In the genomic region with DNA sequence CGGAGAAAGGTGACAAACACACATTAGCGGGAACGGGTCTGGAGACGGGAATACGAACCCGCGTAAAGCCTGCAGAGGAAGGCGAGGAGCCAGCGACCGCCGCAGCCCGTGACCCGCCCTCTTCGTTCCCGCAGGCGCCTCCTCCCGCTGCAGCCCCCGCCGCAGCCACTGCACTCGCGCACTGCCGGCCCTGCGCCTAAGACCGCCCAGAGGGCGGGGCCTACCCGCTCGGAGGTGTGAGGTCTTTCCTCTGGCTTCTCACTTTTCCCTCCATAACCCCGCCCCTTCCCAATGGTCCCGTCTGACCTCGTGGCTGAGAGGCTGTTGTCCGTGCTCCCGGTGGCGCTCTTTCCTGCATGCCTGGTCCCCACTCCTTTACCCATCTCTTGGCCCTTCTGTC, we compare ENCODE assay signal across 8 mouse cellular contexts. TPM values are rescaled to one million over a fixed set of nuclear protein-coding genes. Genes with fewer than 3 reads are reported as not detected.
A peak's percentile ranks its signal among the peaks of the same experiment; 100 is the strongest.
DNase-seq lines count a peak whose midpoint lies in the region; ATAC-seq and TF ChIP-seq lines count a peak whose summit lies in the region.

No protein-coding gene starts in this region.

- 0% methylated on average over 33 of the region's 33 CpGs for WGBS in embryonic facial prominence, embryonic 13.5 days
- under 1% methylated on average over 33 of the region's 33 CpGs for WGBS in heart, embryonic 15.5 days
- WGBS in liver, embryonic 15.5 days (ENCODE audit: insufficient replicate concordance), result 2% methylated on average over 33 of the region's 33 CpGs
- WGBS in neural tube, embryonic 12.5 days, result under 1% methylated on average over 32 of the region's 33 CpGs
- WGBS in thymus, adult 2 months, result 2% methylated on average over 33 of the region's 33 CpGs

- TF ChIP-seq CTCF in thymus, adult 2 months (IDR thresholded peaks at IDR 0.05; ENCODE audit: borderline replicate concordance, control insufficient read depth, extremely low read depth, insufficient read depth, low read length, poor library complexity), result no peak

- no peak overlapping the region for H3K27ac ChIP-seq in embryonic facial prominence, embryonic 13.5 days
- no peak overlapping the region for H3K27ac ChIP-seq in heart, embryonic 15.5 days
- H3K27ac ChIP-seq in liver, embryonic 15.5 days (replicated peaks), result no peak overlapping the region
- no peak overlapping the region for H3K27ac ChIP-seq in neural tube, embryonic 12.5 days
- H3K27ac ChIP-seq in thymus, adult 2 months (ENCODE audit: control insufficient read depth, insufficient read depth, low read length), result no peak overlapping the region

- H3K36me3 ChIP-seq in embryonic facial prominence, embryonic 13.5 days, result no peaks in the 10 kb centered on the region
- H3K36me3 ChIP-seq in heart, embryonic 15.5 days, result no peaks in the 10 kb centered on the region
- no peaks in the 10 kb centered on the region for H3K36me3 ChIP-seq in liver, embryonic 15.5 days (replicated peaks)
- H3K36me3 ChIP-seq in neural tube, embryonic 12.5 days, result no peaks in the 10 kb centered on the region
- no peaks in the 10 kb centered on the region for H3K36me3 ChIP-seq in thymus, adult 2 months (ENCODE audit: control insufficient read depth, insufficient read depth, low read length)

- peak overlapping the region; percentile 99 for H3K4me2 ChIP-seq in embryonic facial prominence, embryonic 13.5 days
- H3K4me2 ChIP-seq in heart, embryonic 15.5 days, result peak overlapping the region; percentile 94
- peak overlapping the region; percentile 58 for H3K4me2 ChIP-seq in liver, embryonic 15.5 days
- H3K4me2 ChIP-seq in neural tube, embryonic 12.5 days (replicated peaks), result peak overlapping the region; percentile 99

- H3K27me3 ChIP-seq in embryonic facial prominence, embryonic 13.5 days, result peaks cover 87% of the 10 kb centered on the region
- peaks cover 100% of the 10 kb centered on the region for H3K27me3 ChIP-seq in heart, embryonic 15.5 days
- H3K27me3 ChIP-seq in liver, embryonic 15.5 days, result peaks cover 100% of the 10 kb centered on the region
- H3K27me3 ChIP-seq in neural tube, embryonic 12.5 days (replicated peaks), result peaks cover 50% of the 10 kb centered on the region
- peaks cover 37% of the 10 kb centered on the region for H3K27me3 ChIP-seq in thymus, adult 2 months (ENCODE audit: control insufficient read depth, insufficient read depth, low read length)

- H3K4me3 ChIP-seq in embryonic facial prominence, embryonic 13.5 days, result peak overlapping the region; percentile 62
- peak overlapping the region; percentile 43 for H3K4me3 ChIP-seq in heart, embryonic 15.5 days
- peak overlapping the region; percentile 42 for H3K4me3 ChIP-seq in liver, embryonic 15.5 days (replicated peaks)
- H3K4me3 ChIP-seq in neural tube, embryonic 12.5 days, result peak overlapping the region; percentile 38
- H3K4me3 ChIP-seq in thymus, adult 2 months (ENCODE audit: control insufficient read depth, insufficient read depth, low read length), result peak overlapping the region; percentile 36; the same call in 1 of the 2 replicates

- no peaks in the 10 kb centered on the region for H3K9me3 ChIP-seq in embryonic facial prominence, embryonic 13.5 days
- no peaks in the 10 kb centered on the region for H3K9me3 ChIP-seq in heart, embryonic 15.5 days (replicated peaks)
- no peaks in the 10 kb centered on the region for H3K9me3 ChIP-seq in liver, embryonic 15.5 days (replicated peaks)
- no peaks in the 10 kb centered on the region for H3K9me3 ChIP-seq in neural tube, embryonic 12.5 days

- DNase-seq in CD4-positive, CD25-positive, alpha-beta regulatory T cell, adult 2 months (ENCODE audit: low read depth, low spot score), result peak; percentile 58
- peak; percentile 67 for DNase-seq in adrenal gland, postnatal 25 days
- DNase-seq in kidney, postnatal 14 days, result peak; percentile 92
- peak; percentile 29 for DNase-seq in thymus, adult 2 months

- 0 out of 2 replicates have a peak, but pooled peaks have one; percentile 12 for ATAC-seq in embryonic facial prominence, embryonic 13.5 days (ENCODE audit: insufficient number of reproducible peaks, insufficient read depth, low FRiP score, low TSS enrichment, low read depth)
- peak; percentile 29; the same call in 1 of the 2 replicates for ATAC-seq in heart, embryonic 15.5 days (replicated peaks; ENCODE audit: insufficient number of reproducible peaks, insufficient read depth, low FRiP score, low read depth)
- ATAC-seq in liver, embryonic 15.5 days (ENCODE audit: insufficient read depth), result no peak
- peak; percentile 8; the same call in 1 of the 2 replicates for ATAC-seq in neural tube, embryonic 12.5 days (ENCODE audit: low FRiP score, low read depth)

- TF ChIP-seq POLR2A in thymus, adult 2 months (IDR thresholded peaks at IDR 0.05; ENCODE audit: control insufficient read depth, extremely low read depth, insufficient read depth, low read length, poor library complexity), result no peak

- peak overlapping the region; percentile 61 for H3K9ac ChIP-seq in embryonic facial prominence, embryonic 13.5 days
- H3K9ac ChIP-seq in heart, embryonic 15.5 days, result no peak overlapping the region; the same call in 1 of the 2 replicates
- no peak overlapping the region for H3K9ac ChIP-seq in liver, embryonic 15.5 days
- H3K9ac ChIP-seq in neural tube, embryonic 12.5 days, result peak overlapping the region; percentile 52

- peaks cover 61% of the 10 kb centered on the region for H3K4me1 ChIP-seq in embryonic facial prominence, embryonic 13.5 days
- H3K4me1 ChIP-seq in heart, embryonic 15.5 days (replicated peaks), result peaks cover 35% of the 10 kb centered on the region
- H3K4me1 ChIP-seq in liver, embryonic 15.5 days (replicated peaks), result peaks cover 25% of the 10 kb centered on the region
- H3K4me1 ChIP-seq in neural tube, embryonic 12.5 days, result peaks cover 62% of the 10 kb centered on the region
- H3K4me1 ChIP-seq in thymus, adult 2 months (replicated peaks; ENCODE audit: control insufficient read depth, insufficient read depth, low read length), result peaks cover 16% of the 10 kb centered on the region

RNA-seq across cellular contexts. Expression of a gene that starts 1.3 kb away (rescaled TPM):
- total RNA-seq in adrenal gland, postnatal 25 days (2021), result 5.9 and 6.0 TPM in 2 replicates
- polyA plus RNA-seq in embryonic facial prominence, embryonic 13.5 days (2015; fragmentation: Nextera tagmentation; extraction: Ambion mirVana), result 0.72 and 1.8 TPM in 2 replicates
- polyA plus RNA-seq in heart, embryonic 15.5 days (2015; fragmentation: Nextera tagmentation; extraction: Ambion mirVana), result 0.11 and 0.37 TPM in 2 replicates
- 0.05 TPM in 2 replicates for polyA plus RNA-seq in liver, embryonic 15.5 days (2015; fragmentation: Nextera tagmentation; extraction: Ambion mirVana)
- polyA plus RNA-seq in neural tube, embryonic 12.5 days (2016; fragmentation: Nextera tagmentation; extraction: Ambion mirVana), result 2.6 and 3.7 TPM in 2 replicates
- 0.82 and 1.0 TPM in 2 replicates for polyA plus RNA-seq in thymus, adult 2 months (2012; rRNA removed)

RNA-seq across cellular contexts. Expression of a gene that starts 17.0 kb away (rescaled TPM):
- 0.88 TPM in 1 of 2 replicates, not detected in the other for total RNA-seq in adrenal gland, postnatal 25 days (2021)
- 1.1 and 1.8 TPM in 2 replicates for polyA plus RNA-seq in embryonic facial prominence, embryonic 13.5 days (2015; fragmentation: Nextera tagmentation; extraction: Ambion mirVana)
- polyA plus RNA-seq in heart, embryonic 15.5 days (2015; fragmentation: Nextera tagmentation; extraction: Ambion mirVana), result 1.7 and 5.7 TPM in 2 replicates
- 13.8 and 14.2 TPM in 2 replicates for polyA plus RNA-seq in liver, embryonic 15.5 days (2015; fragmentation: Nextera tagmentation; extraction: Ambion mirVana)
- polyA plus RNA-seq in neural tube, embryonic 12.5 days (2016; fragmentation: Nextera tagmentation; extraction: Ambion mirVana), result 0.74 and 1.5 TPM in 2 replicates
- 28.0 and 32.0 TPM in 2 replicates for polyA plus RNA-seq in thymus, adult 2 months (2012; rRNA removed)

RNA-seq across cellular contexts. Expression of a gene that starts 35.4 kb away (rescaled TPM):
- 133 and 140 TPM in 2 replicates for total RNA-seq in adrenal gland, postnatal 25 days (2021)
- polyA plus RNA-seq in embryonic facial prominence, embryonic 13.5 days (2015; fragmentation: Nextera tagmentation; extraction: Ambion mirVana), result 72.3 and 80.1 TPM in 2 replicates
- 53.2 and 64.6 TPM in 2 replicates for polyA plus RNA-seq in heart, embryonic 15.5 days (2015; fragmentation: Nextera tagmentation; extraction: Ambion mirVana)
- 45.9 and 47.1 TPM in 2 replicates for polyA plus RNA-seq in liver, embryonic 15.5 days (2015; fragmentation: Nextera tagmentation; extraction: Ambion mirVana)
- 69.5 and 71.2 TPM in 2 replicates for polyA plus RNA-seq in neural tube, embryonic 12.5 days (2016; fragmentation: Nextera tagmentation; extraction: Ambion mirVana)
- 302 and 308 TPM in 2 replicates for polyA plus RNA-seq in thymus, adult 2 months (2012; rRNA removed)

RNA-seq across cellular contexts. Expression of a gene that starts 40.5 kb away (rescaled TPM):
- total RNA-seq in adrenal gland, postnatal 25 days (2021), result 14.2 and 22.6 TPM in 2 replicates
- polyA plus RNA-seq in embryonic facial prominence, embryonic 13.5 days (2015; fragmentation: Nextera tagmentation; extraction: Ambion mirVana), result 94.4 and 104 TPM in 2 replicates
- 41.7 and 66.9 TPM in 2 replicates for polyA plus RNA-seq in heart, embryonic 15.5 days (2015; fragmentation: Nextera tagmentation; extraction: Ambion mirVana)
- 51.9 and 54.8 TPM in 2 replicates for polyA plus RNA-seq in liver, embryonic 15.5 days (2015; fragmentation: Nextera tagmentation; extraction: Ambion mirVana)
- 65.2 and 66.4 TPM in 2 replicates for polyA plus RNA-seq in neural tube, embryonic 12.5 days (2016; fragmentation: Nextera tagmentation; extraction: Ambion mirVana)
- 208 and 235 TPM in 2 replicates for polyA plus RNA-seq in thymus, adult 2 months (2012; rRNA removed)

RNA-seq across cellular contexts. Expression of a gene that starts 57.3 kb away (rescaled TPM):
- 0.43 TPM in 1 of 2 replicates, not detected in the other for total RNA-seq in adrenal gland, postnatal 25 days (2021)
- polyA plus RNA-seq in embryonic facial prominence, embryonic 13.5 days (2015; fragmentation: Nextera tagmentation; extraction: Ambion mirVana), result 0.60 and 0.94 TPM in 2 replicates
- polyA plus RNA-seq in heart, embryonic 15.5 days (2015; fragmentation: Nextera tagmentation; extraction: Ambion mirVana), result 0.59 and 5.2 TPM in 2 replicates
- polyA plus RNA-seq in liver, embryonic 15.5 days (2015; fragmentation: Nextera tagmentation; extraction: Ambion mirVana), result 0.85 and 0.89 TPM in 2 replicates
- polyA plus RNA-seq in neural tube, embryonic 12.5 days (2016; fragmentation: Nextera tagmentation; extraction: Ambion mirVana), result 0.11 TPM in 1 of 2 replicates, not detected in the other
- polyA plus RNA-seq in thymus, adult 2 months (2012; rRNA removed), result 40.3 and 43.3 TPM in 2 replicates

Comparison
In these comparisons a context has a peak if more than half of its experiments do, and no peak if none do; other contexts are left out.
1. DNase-seq: peak in every context shown above with its lines; median percentile 92 in kidney, postnatal 14 days; 67 in adrenal gland, postnatal 25 days; 58 in CD4-positive, CD25-positive, alpha-beta regulatory T cell, adult 2 months; 29 in thymus, adult 2 months.
2. H3K9ac ChIP-seq: peak in embryonic facial prominence, embryonic 13.5 days (single experiment) and neural tube, embryonic 12.5 days (single experiment); none in heart, embryonic 15.5 days (single experiment) and liver, embryonic 15.5 days (single experiment).
3. Peak in every context shown above with its lines, with median percentiles within 50 percentile points of each other: H3K4me2 ChIP-seq and H3K4me3 ChIP-seq.